Mouse (Mus musculus) embryo, embryonic 11.5 days (tissue): ENCODE data around the gene Cnnm4.

Experiments used
- DNase-seq: peaks from one replicate; pipeline ENCODE4 v3.0.0-alpha.2; 2012; ENCODE audit warnings: low read depth, low spot score

The Cnnm4 gene

GRCm38 (mm10) chr1:36541844-36542243 lies 70.4 kb downstream of the Cnnm4 start:
- no peak for DNase-seq

GRCm38 (mm10) chr1:36542925-36543324 lies 71.5 kb downstream of the Cnnm4 start:
- DNase-seq, result no peak

GRCm38 (mm10) chr1:36545382-36545781 lies 74.0 kb downstream of the Cnnm4 start:
- no peak for DNase-seq

- no peak for DNase-seq
Observed at GRCm38 (mm10) chr1:36545845-36546600, 74.6 kb downstream of the Cnnm4 start.

GRCm38 (mm10) chr1:36546888-36547471 lies 75.6 kb downstream of the Cnnm4 start, which contains the start of gene Ankrd39:
Gene Ankrd39 (minus strand): TSS chr1:36547445.
- DNase-seq, result peak; percentile 97

- no peak for DNase-seq
Observed at GRCm38 (mm10) chr1:36547981-36548598, 76.7 kb downstream of the Cnnm4 start.

GRCm38 (mm10) chr1:36548771-36549170 lies 77.4 kb downstream of the Cnnm4 start:
- DNase-seq, result no peak

GRCm38 (mm10) chr1:36549491-36549890 lies 78.1 kb downstream of the Cnnm4 start:
- no peak for DNase-seq

- no peak for DNase-seq
Observed at GRCm38 (mm10) chr1:36550075-36550863, 78.8 kb downstream of the Cnnm4 start.

GRCm38 (mm10) chr1:36551904-36552303 lies 80.5 kb downstream of the Cnnm4 start:
- no peak for DNase-seq

GRCm38 (mm10) chr1:36552506-36552905 lies 81.1 kb downstream of the Cnnm4 start:
- DNase-seq, result no peak

- DNase-seq, result no peak
Observed at GRCm38 (mm10) chr1:36554633-36555399, 83.4 kb downstream of the Cnnm4 start.

- no peak for DNase-seq
Observed at GRCm38 (mm10) chr1:36555798-36556395, 84.5 kb downstream of the Cnnm4 start.

GRCm38 (mm10) chr1:36556553-36557456 lies 85.4 kb downstream of the Cnnm4 start:
- DNase-seq, result peak; percentile 91

GRCm38 (mm10) chr1:36557457-36558011 lies 86.1 kb downstream of the Cnnm4 start:
- peak; percentile 71 for DNase-seq
